Mouse (Mus musculus) testis, adult 2 months (tissue): Measurements from ENCODE around the gene Fzr1.

Experiments used
- CTCF ChIP-seq: fragments of 200-500 bp; IDR thresholded peaks from 2 replicates; pipeline ENCODE4 v1.5.1; 2012; ENCODE audit warnings: low read depth, mild to moderate bottlenecking, inconsistent platforms, low read length, moderate library complexity; ENCODE audit not compliant: control insufficient read depth, insufficient read depth, insufficient replicate concordance
- POLR2A ChIP-seq: fragments of 200-500 bp; IDR thresholded peaks from 2 replicates; pipeline ENCODE4 v1.6.1; 2012; ENCODE audit warnings: low read depth, mild to moderate bottlenecking, inconsistent platforms, low read length, moderate library complexity; ENCODE audit not compliant: control insufficient read depth

- no peak for TF ChIP-seq POLR2A
- TF ChIP-seq CTCF, result no peak
Observed at GRCm38 (mm10) chr10:81323141-81323775, 55.1 kb downstream of the Fzr1 start.
